Mouse (Mus musculus) frontal cortex, postnatal 14 days (tissue): ENCODE measurements around the gene Olfr157.
"Not testable (repeated sequence)": the region's sequence is repeated elsewhere in the genome, so short reads cannot be mapped to it uniquely, and the experiment has no call there.

Experiments
- DNase-seq, 2 experiments: peaks; one replicate each; pipeline ENCODE4 v3.0.0; 2022; ENCODE audit warnings: low spot score in 2 of 2

The Olfr157 gene

GRCm38 (mm10) chr4:43798936-43799335, 41.1 kb downstream of the Olfr157 start:
- DNase-seq: no peak

GRCm38 (mm10) chr4:43795844-43796243, 44.2 kb downstream of the Olfr157 start:
- DNase-seq: not testable (repeated sequence)

- no peak for DNase-seq
Measured at GRCm38 (mm10) chr4:43795296-43795695, 44.7 kb downstream of the Olfr157 start.
